Mouse (Mus musculus) urinary bladder, postnatal 4 days (tissue): ENCODE measurements at regions not wholly inside any gene's neighbourhood (a gene's known extent, or its start where the extent isn't known, plus 50 kb on each side); places are given as distances from the start of the nearest gene placed in this dataset.

Source experiments
- DNase-seq, 2 experiments: peaks; one replicate each; pipeline ENCODE4 v3.0.0; 2021 to 2022; ENCODE audit warnings: low spot score in 2 of 2

GRCm38 (mm10) chr7:36829710-36830109, 131.8 kb downstream of the Tshz3 start:
- no peak for DNase-seq

- DNase-seq, result no peak
Measured at GRCm38 (mm10) chr7:36830155-36830554, 132.2 kb downstream of the Tshz3 start.

- no peak for DNase-seq
Measured at GRCm38 (mm10) chr7:36848279-36848678, 150.4 kb downstream of the Tshz3 start.

- no peak for DNase-seq
Measured at GRCm38 (mm10) chr7:36851275-36851889, 153.5 kb downstream of the Tshz3 start.

- DNase-seq, result no peak
Measured at GRCm38 (mm10) chr7:36854308-36854707, 156.4 kb downstream of the Tshz3 start.

- DNase-seq, result no peak
Measured at GRCm38 (mm10) chr7:36859428-36859827, 161.5 kb downstream of the Tshz3 start.

GRCm38 (mm10) chr7:36862481-36862880, 164.6 kb downstream of the Tshz3 start:
- DNase-seq, result no peak

GRCm38 (mm10) chr7:36863745-36864144, 165.8 kb downstream of the Tshz3 start:
- DNase-seq, result no peak

GRCm38 (mm10) chr7:36864675-36865074, 166.8 kb downstream of the Tshz3 start:
- no peak for DNase-seq

- no peak for DNase-seq
Measured at GRCm38 (mm10) chr7:36866602-36867001, 168.7 kb downstream of the Tshz3 start.

- DNase-seq, result no peak
Measured at GRCm38 (mm10) chr7:36874004-36874403, 176.1 kb downstream of the Tshz3 start.

- no peak for DNase-seq
Measured at GRCm38 (mm10) chr7:36877686-36878085, 179.8 kb downstream of the Tshz3 start.

GRCm38 (mm10) chr7:36892776-36893500, 195.0 kb downstream of the Tshz3 start:
- DNase-seq, result no peak

- DNase-seq, result no peak
Measured at GRCm38 (mm10) chr7:36896339-36896738, 198.4 kb downstream of the Tshz3 start.

- no peak for DNase-seq
Measured at GRCm38 (mm10) chr7:36901537-36901936, 203.6 kb downstream of the Tshz3 start.

- no peak for DNase-seq
Measured at GRCm38 (mm10) chr7:36913304-36913703, 215.4 kb downstream of the Tshz3 start.

GRCm38 (mm10) chr7:36914261-36914660, 216.3 kb downstream of the Tshz3 start:
- no peak for DNase-seq

- DNase-seq, result no peak
Measured at GRCm38 (mm10) chr7:36915171-36915570, 217.3 kb downstream of the Tshz3 start.

- DNase-seq, result no peak
Measured at GRCm38 (mm10) chr7:36917011-36917410, 219.1 kb downstream of the Tshz3 start.

- no peak for DNase-seq
Measured at GRCm38 (mm10) chr7:36919413-36919812, 221.5 kb downstream of the Tshz3 start.

GRCm38 (mm10) chr7:36921003-36921402, 223.1 kb downstream of the Tshz3 start:
- DNase-seq, result no peak

GRCm38 (mm10) chr7:36933490-36933889, 235.6 kb downstream of the Tshz3 start:
- DNase-seq, result no peak

- DNase-seq, result no peak
Measured at GRCm38 (mm10) chr7:36934792-36935555, 237.1 kb downstream of the Tshz3 start.
